Mouse (Mus musculus): Measurements from ENCODE around the gene Clint1. TPM values are rescaled to one million over a fixed set of nuclear protein-coding genes. Genes with fewer than 3 reads are reported as not detected.
A peak's percentile ranks its signal among the peaks of the same experiment; 100 is the strongest.

Clint1 gene
- 77.7 and 83.5 TPM in 2 replicates for total RNA-seq (2021)
- long read RNA-seq, transcript Clint1-201 (12 exons, 3,311 nt) = major isoform, 79 of 136 reads
- long read RNA-seq, transcript Clint1-202 (12 exons, 3,365 nt) = minor isoform, 36 of 136 reads
- long read RNA-seq, partial matches to known transcripts = 7 of 136 reads
- long read RNA-seq, other reads (novel, unspliced or antisense) = 14 of 136 reads

GRCm38 (mm10) chr11:45851516-45852123, at the start of gene Clint1:
Gene Clint1 (plus strand): TSS chr11:45852051.
- peak; percentile 88 for DNase-seq

- DNase-seq = no peak
These were observed 47.8 kb upstream of the Clint1 start for GRCm38 (mm10) chr11:45804068-45804467.

GRCm38 (mm10) chr11:45805312-45805772, 46.5 kb upstream of the Clint1 start:
- DNase-seq = no peak

GRCm38 (mm10) chr11:45805810-45806209, 46.0 kb upstream of the Clint1 start:
- no peak for DNase-seq

GRCm38 (mm10) chr11:45806264-45806663, 45.6 kb upstream of the Clint1 start:
- no peak for DNase-seq

GRCm38 (mm10) chr11:45806809-45807208, 45.0 kb upstream of the Clint1 start:
- DNase-seq = no peak

- DNase-seq = no peak
These were observed 44.0 kb upstream of the Clint1 start for GRCm38 (mm10) chr11:45807820-45808219.

- no peak for DNase-seq
These were observed 42.4 kb upstream of the Clint1 start for GRCm38 (mm10) chr11:45809424-45809823.

GRCm38 (mm10) chr11:45810056-45810455, 41.8 kb upstream of the Clint1 start:
- no peak for DNase-seq

- DNase-seq = no peak
These were observed 41.0 kb upstream of the Clint1 start for GRCm38 (mm10) chr11:45810805-45811204.

GRCm38 (mm10) chr11:45815603-45816002, 36.2 kb upstream of the Clint1 start:
- DNase-seq = no peak

GRCm38 (mm10) chr11:45816712-45817111, 35.1 kb upstream of the Clint1 start:
- no peak for DNase-seq

- DNase-seq = no peak
These were observed 33.9 kb upstream of the Clint1 start for GRCm38 (mm10) chr11:45817996-45818395.

GRCm38 (mm10) chr11:45820930-45821329, 30.9 kb upstream of the Clint1 start:
- no peak for DNase-seq

- no peak for DNase-seq
These were observed 21.7 kb upstream of the Clint1 start for GRCm38 (mm10) chr11:45830112-45830511.

- DNase-seq = no peak
These were observed 21.0 kb upstream of the Clint1 start for GRCm38 (mm10) chr11:45830743-45831310.

- no peak for DNase-seq
These were observed 20.2 kb upstream of the Clint1 start for GRCm38 (mm10) chr11:45831476-45832143.

GRCm38 (mm10) chr11:45835625-45836255, 16.1 kb upstream of the Clint1 start:
- DNase-seq = no peak

- no peak for DNase-seq
These were observed 14.5 kb upstream of the Clint1 start for GRCm38 (mm10) chr11:45837257-45837817.

- no peak for DNase-seq
These were observed 13.4 kb upstream of the Clint1 start for GRCm38 (mm10) chr11:45838450-45838849.

- no peak for DNase-seq
These were observed 11.5 kb upstream of the Clint1 start for GRCm38 (mm10) chr11:45840332-45840731.

- DNase-seq = no peak
These were observed 5.8 kb upstream of the Clint1 start for GRCm38 (mm10) chr11:45846008-45846407.

Measured in adrenal gland, postnatal 25 days (tissue).